Mouse (Mus musculus): ENCODE data around the gene Atg10. TPM values are rescaled to one million over a fixed set of nuclear protein-coding genes. Genes with fewer than 3 reads are reported as not detected.

Gene Atg10
- polyA plus RNA-seq, 1 experiment from 2014 or later, result 19.9 TPM

DNA sequence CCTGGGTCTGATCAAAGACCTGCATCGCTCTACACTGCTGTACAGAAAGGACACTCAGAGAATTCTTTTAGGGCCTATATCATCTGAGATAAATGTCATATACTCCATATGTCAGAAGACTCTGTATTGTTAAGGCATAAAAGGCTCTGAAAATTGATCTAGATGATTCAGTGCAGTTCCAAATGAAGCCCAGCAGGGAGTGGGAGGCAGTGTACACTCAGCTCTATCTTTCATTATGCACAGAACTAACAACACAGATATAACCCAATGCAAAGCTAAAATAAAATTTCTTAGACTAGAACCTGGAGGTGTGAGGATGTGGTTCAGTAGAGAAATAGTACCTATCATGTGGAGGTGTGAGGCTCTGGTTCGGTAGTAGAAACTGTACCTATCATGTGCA, 151.4 kb downstream of the Atg10 start:
- H3K4me1 ChIP-seq (replicated peaks; ENCODE audit: insufficient read depth, low read length), result no peaks in the 10 kb centered on the region
- H3K9ac ChIP-seq (ENCODE audit: low read depth, low read length), result no peak overlapping the region
- no peaks in the 10 kb centered on the region for H3K9me3 ChIP-seq (replicated peaks; ENCODE audit: low read length)
- H3K4me2 ChIP-seq (ENCODE audit: low read length), result no peak overlapping the region
- ATAC-seq (replicated peaks; ENCODE audit: low FRiP score, low read depth), result no peak
- no peaks in the 10 kb centered on the region for H3K36me3 ChIP-seq (ENCODE audit: insufficient read depth, low read length)
- H3K4me3 ChIP-seq (replicated peaks; ENCODE audit: low read depth, low read length), result no peak overlapping the region
- no peak overlapping the region for H3K27ac ChIP-seq
- no peaks in the 10 kb centered on the region for H3K27me3 ChIP-seq (ENCODE audit: insufficient read depth, low read length)
- TF ChIP-seq CTCF (IDR thresholded peaks at IDR 0.05; ENCODE audit: low read depth), result no peak
- no peak for DNase-seq (ENCODE audit: low spot score)
- WGBS, result 90% methylated on average over 2 of the region's 2 CpGs

DNA sequence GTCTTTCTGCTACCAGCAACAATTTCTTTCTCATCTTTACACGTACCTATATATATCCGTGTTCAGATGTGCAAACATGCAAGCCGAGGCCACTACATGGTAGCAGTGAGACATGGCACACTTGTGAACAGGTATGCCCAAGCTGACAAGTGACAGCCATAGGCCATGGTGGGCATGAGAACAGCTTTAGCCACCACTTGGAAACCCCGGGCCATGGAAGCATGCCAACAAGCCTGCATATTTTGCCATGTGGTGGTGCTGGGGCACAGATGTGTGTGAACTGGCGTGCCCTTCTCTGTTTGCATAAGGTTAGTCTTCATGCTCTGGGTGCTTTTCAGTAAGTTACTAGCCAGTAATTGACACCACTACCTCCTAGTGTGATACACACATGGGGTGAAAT, 162.9 kb downstream of the Atg10 start:
- no peak overlapping the region for H3K27ac ChIP-seq
- WGBS, result 91% methylated on average over 5 of the region's 5 CpGs
- TF ChIP-seq CTCF (IDR thresholded peaks at IDR 0.05; ENCODE audit: low read depth), result no peak
- DNase-seq (ENCODE audit: low spot score) (no peak), ATAC-seq (replicated peaks; ENCODE audit: low FRiP score, low read depth) (no peak)
- H3K36me3 ChIP-seq (ENCODE audit: insufficient read depth, low read length), result no peaks in the 10 kb centered on the region
- H3K4me2 ChIP-seq (ENCODE audit: low read length), result no peak overlapping the region
- H3K9me3 ChIP-seq (replicated peaks; ENCODE audit: low read length), result no peaks in the 10 kb centered on the region
- no peaks in the 10 kb centered on the region for H3K27me3 ChIP-seq (ENCODE audit: insufficient read depth, low read length)
- H3K4me1 ChIP-seq (replicated peaks; ENCODE audit: insufficient read depth, low read length), result no peaks in the 10 kb centered on the region
- H3K9ac ChIP-seq (ENCODE audit: low read depth, low read length), result no peak overlapping the region
- no peak overlapping the region for H3K4me3 ChIP-seq (replicated peaks; ENCODE audit: low read depth, low read length)

DNA sequence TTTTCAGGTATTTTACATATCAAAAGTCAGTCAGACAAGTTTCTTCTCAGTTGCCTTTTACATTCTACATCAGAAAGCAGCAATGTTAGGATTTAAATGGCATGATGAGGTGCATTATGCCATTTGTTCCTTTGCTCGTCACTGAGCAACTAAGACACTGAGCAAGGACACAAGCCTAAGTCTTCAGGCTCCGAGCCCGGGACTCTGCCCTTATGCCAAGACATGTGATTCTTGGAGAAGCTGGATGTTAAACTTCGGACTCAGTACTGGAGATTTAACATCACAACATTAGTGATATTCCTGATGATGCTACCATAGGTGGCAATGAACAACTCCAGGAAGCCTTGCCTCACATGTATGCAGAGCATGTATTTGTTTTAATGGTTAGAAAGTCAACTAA, 175.6 kb downstream of the Atg10 start:
- no peaks in the 10 kb centered on the region for H3K4me1 ChIP-seq (replicated peaks; ENCODE audit: insufficient read depth, low read length)
- no peak overlapping the region for H3K9ac ChIP-seq (ENCODE audit: low read depth, low read length)
- no peak for TF ChIP-seq CTCF (IDR thresholded peaks at IDR 0.05; ENCODE audit: low read depth)
- H3K27ac ChIP-seq, result no peak overlapping the region
- no peaks in the 10 kb centered on the region for H3K27me3 ChIP-seq (ENCODE audit: insufficient read depth, low read length)
- H3K36me3 ChIP-seq (ENCODE audit: insufficient read depth, low read length), result no peaks in the 10 kb centered on the region
- ATAC-seq (replicated peaks; ENCODE audit: low FRiP score, low read depth), result no peak
- no peak overlapping the region for H3K4me3 ChIP-seq (replicated peaks; ENCODE audit: low read depth, low read length)
- 88% methylated on average over 4 of the region's 4 CpGs for WGBS
- DNase-seq (ENCODE audit: low spot score), result no peak
- no peak overlapping the region for H3K4me2 ChIP-seq (ENCODE audit: low read length)
- no peaks in the 10 kb centered on the region; the same call in none of the 2 replicates for H3K9me3 ChIP-seq (replicated peaks; ENCODE audit: low read length)

DNA sequence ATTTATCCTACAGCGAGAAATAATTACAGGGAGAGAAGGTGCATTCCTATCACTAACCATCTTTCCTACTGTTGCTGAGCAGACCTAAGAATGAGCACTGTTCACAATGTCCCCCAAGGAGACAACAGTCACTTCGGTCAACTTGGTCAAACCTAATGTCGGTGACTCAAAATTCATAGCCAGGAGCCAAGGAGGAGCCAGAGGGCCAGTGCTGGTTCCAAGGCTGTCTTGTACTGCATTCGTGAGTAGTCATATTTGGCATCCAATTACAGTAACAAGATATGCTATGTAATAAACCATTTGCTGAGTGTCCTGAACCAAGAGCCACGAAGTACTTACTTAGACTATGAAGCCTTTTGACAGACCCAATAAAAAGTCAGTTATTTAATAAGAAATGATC, 176.9 kb downstream of the Atg10 start:
- no peak for TF ChIP-seq CTCF (IDR thresholded peaks at IDR 0.05; ENCODE audit: low read depth)
- Histone ChIP-seq H3K9me3 (replicated peaks; ENCODE audit: low read length) (no peaks in the 10 kb centered on the region; the same call in 1 of the 2 replicates), H3K27me3 (ENCODE audit: insufficient read depth, low read length) (no peaks in the 10 kb centered on the region), H3K9ac (ENCODE audit: low read depth, low read length) (no peak overlapping the region), H3K4me3 (replicated peaks; ENCODE audit: low read depth, low read length) (no peak overlapping the region), H3K36me3 (ENCODE audit: insufficient read depth, low read length) (no peaks in the 10 kb centered on the region), H3K4me2 (ENCODE audit: low read length) (no peak overlapping the region), H3K4me1 (replicated peaks; ENCODE audit: insufficient read depth, low read length) (no peaks in the 10 kb centered on the region), H3K27ac (no peak overlapping the region)
- ATAC-seq (replicated peaks; ENCODE audit: low FRiP score, low read depth) (no peak), DNase-seq (ENCODE audit: low spot score) (no peak)
- WGBS, result 71% methylated on average over 5 of the region's 5 CpGs

GRCm38 (mm10) chr13:91041236-91041635, 182.5 kb downstream of the Atg10 start:
- Histone ChIP-seq H3K9me3 (replicated peaks; ENCODE audit: low read length) (no peaks in the 10 kb centered on the region), H3K36me3 (ENCODE audit: insufficient read depth, low read length) (no peaks in the 10 kb centered on the region), H3K27me3 (ENCODE audit: insufficient read depth, low read length) (no peaks in the 10 kb centered on the region), H3K4me1 (replicated peaks; ENCODE audit: insufficient read depth, low read length) (no peaks in the 10 kb centered on the region; the same call in 1 of the 2 replicates), H3K4me2 (ENCODE audit: low read length) (no peak overlapping the region), H3K4me3 (replicated peaks; ENCODE audit: low read depth, low read length) (no peak overlapping the region), H3K9ac (ENCODE audit: low read depth, low read length) (no peak overlapping the region), H3K27ac (no peak overlapping the region)
- no peak for TF ChIP-seq CTCF (IDR thresholded peaks at IDR 0.05; ENCODE audit: low read depth)
- 72% methylated on average over 1 of the region's 1 CpGs for WGBS
- ATAC-seq (replicated peaks; ENCODE audit: low FRiP score, low read depth) (no peak), DNase-seq (ENCODE audit: low spot score) (no peak)

DNA sequence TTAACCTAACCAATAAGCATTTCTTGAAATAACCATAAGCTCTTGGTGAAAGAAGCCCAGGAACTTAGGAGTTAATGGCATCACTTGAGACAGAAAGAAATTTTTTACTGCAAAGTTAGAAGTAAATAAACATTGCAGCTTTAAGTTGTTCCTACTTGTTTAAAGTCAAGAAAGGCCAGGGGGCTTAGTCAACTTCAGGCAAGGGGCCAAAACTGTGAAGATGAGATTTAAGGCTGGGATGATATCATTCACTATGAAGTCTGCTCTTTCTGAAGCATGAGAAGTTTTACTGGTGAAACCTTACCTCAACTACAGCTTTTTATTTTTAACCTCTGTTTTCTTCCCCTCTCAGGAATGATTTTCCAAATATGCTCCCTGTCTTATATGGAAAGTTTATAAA, 183.3 kb downstream of the Atg10 start:
- H3K4me2 ChIP-seq (ENCODE audit: low read length), result no peak overlapping the region
- H3K27ac ChIP-seq, result no peak overlapping the region
- no peak for ATAC-seq (replicated peaks; ENCODE audit: low FRiP score, low read depth)
- no peaks in the 10 kb centered on the region for H3K27me3 ChIP-seq (ENCODE audit: insufficient read depth, low read length)
- no peak for TF ChIP-seq CTCF (IDR thresholded peaks at IDR 0.05; ENCODE audit: low read depth)
- H3K36me3 ChIP-seq (ENCODE audit: insufficient read depth, low read length), result no peaks in the 10 kb centered on the region
- H3K4me3 ChIP-seq (replicated peaks; ENCODE audit: low read depth, low read length), result no peak overlapping the region
- H3K9ac ChIP-seq (ENCODE audit: low read depth, low read length), result no peak overlapping the region
- peak; percentile 18 for DNase-seq (ENCODE audit: low spot score)
- H3K9me3 ChIP-seq (replicated peaks; ENCODE audit: low read length), result no peaks in the 10 kb centered on the region
- H3K4me1 ChIP-seq (replicated peaks; ENCODE audit: insufficient read depth, low read length), result no peaks in the 10 kb centered on the region; the same call in 1 of the 2 replicates

DNA sequence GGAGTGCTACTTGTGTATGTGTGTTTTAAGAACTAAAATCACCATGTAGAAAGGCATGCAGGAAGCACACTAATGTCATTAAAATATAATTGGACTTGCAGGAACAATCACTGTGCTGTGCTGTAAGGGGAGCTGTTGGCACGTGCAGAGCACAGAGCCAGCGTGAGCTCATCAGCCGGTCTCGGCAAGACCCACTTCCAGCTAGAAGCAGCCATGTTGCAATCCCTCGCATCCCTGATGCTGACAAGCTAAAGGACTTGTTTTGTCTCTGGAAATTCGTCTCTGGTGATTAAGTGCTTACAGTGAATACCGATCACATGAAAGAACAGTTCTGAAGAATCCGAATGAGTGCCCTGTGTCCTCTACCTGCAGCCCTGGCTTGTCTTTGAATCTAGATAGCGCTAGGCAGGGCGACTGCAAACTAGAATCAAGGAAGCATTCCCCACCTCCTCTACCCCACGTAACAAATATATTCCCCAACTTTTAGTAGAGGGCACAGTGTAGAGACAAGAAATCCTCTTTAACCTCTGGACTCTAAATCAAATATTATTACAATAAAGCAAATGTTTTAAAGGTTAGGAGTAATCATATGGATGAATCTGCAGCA, 184.5 kb downstream of the Atg10 start:
- Histone ChIP-seq H3K4me3 (replicated peaks; ENCODE audit: low read depth, low read length) (no peak overlapping the region), H3K4me2 (ENCODE audit: low read length) (no peak overlapping the region; the same call in 1 of the 2 replicates), H3K27ac (no peak overlapping the region), H3K9me3 (replicated peaks; ENCODE audit: low read length) (no peaks in the 10 kb centered on the region), H3K36me3 (ENCODE audit: insufficient read depth, low read length) (no peaks in the 10 kb centered on the region), H3K4me1 (replicated peaks; ENCODE audit: insufficient read depth, low read length) (no peaks in the 10 kb centered on the region; the same call in 1 of the 2 replicates), H3K27me3 (ENCODE audit: insufficient read depth, low read length) (no peaks in the 10 kb centered on the region), H3K9ac (ENCODE audit: low read depth, low read length) (no peak overlapping the region)
- TF ChIP-seq CTCF (IDR thresholded peaks at IDR 0.05; ENCODE audit: low read depth), result peak; percentile 70
- ATAC-seq (replicated peaks; ENCODE audit: low FRiP score, low read depth) (peak; percentile 88), DNase-seq (ENCODE audit: low spot score) (peak; percentile 67)
- WGBS, result 42% methylated on average over 11 of the region's 11 CpGs
